Mouse (Mus musculus): Measurements from ENCODE around the gene Grin2d.
A peak's percentile ranks its signal among the peaks of the same experiment; 100 is the strongest.

Gene Grin2d

DNA sequence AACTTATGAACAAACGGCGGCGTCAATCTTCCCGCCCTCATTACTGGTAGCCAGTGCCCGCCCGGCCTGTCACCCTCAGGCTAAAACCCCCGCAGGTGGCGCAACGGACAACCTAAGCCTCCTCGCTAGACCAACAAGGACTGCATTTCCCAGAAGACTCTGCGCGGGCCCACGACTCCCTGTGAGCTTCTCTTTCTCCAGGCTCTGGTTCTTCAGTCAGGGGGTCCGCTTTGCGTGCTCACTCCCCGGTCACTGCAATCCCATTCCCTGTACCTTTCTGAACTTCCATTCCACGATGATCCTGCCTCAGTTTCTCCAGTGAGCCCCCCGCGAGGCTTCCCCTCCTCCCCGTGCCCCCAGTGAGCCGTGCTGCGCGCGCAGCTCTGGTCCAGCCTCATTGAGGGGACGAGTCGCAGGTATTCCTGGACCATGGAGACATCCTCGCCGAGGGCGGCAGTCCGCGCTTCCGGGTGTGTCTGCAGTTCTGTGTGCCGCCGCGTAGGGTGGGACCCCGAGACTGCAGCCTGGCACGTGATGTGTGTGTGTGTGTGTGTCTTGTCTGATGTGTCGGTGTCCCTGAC is 94.6 kb downstream of the Grin2d start, which contains the start of gene Lmtk3:
Gene Lmtk3 (plus strand): TSS at position 228 of the 581 bp plus-strand sequence.
- DNase-seq (ENCODE audit: low spot score in 2 of 2), result peak; percentile 65

DNA sequence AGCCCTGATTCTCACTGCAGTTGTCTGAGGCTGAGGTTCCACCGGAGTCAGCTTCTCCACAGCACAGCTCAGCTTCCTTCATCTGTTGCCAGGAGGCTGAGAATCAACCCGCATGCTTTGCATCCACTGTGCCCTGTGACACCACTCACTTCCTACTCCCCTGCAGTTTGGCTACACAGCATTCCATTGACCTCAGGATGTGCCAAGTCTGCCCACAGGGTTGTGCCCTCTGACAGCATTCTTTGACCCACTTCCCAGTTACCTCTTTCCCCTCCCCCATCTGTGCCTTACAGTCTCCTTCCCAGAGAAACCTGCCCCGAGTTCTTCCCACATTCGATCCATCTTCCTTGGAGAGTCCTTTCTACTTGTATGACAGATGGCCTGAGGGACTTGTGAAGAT is 95.9 kb downstream of the Grin2d start:
- no peak for DNase-seq (ENCODE audit: low spot score in 2 of 2)
